Mouse (Mus musculus): ENCODE measurements around the gene Ssx2ip.

GRCm38 (mm10) chr3:146444880-146445279, 40.4 kb downstream of the Ssx2ip start:
- TF ChIP-seq CTCF (conservative IDR thresholded peaks at IDR 0.05; ENCODE audit: low read length), result no peak
- no peak for TF ChIP-seq NANOG (IDR thresholded peaks at IDR 0.05; ENCODE audit: borderline replicate concordance, low read length)
